Mouse (Mus musculus): ENCODE results near the gene Hspa12b.

DNA sequence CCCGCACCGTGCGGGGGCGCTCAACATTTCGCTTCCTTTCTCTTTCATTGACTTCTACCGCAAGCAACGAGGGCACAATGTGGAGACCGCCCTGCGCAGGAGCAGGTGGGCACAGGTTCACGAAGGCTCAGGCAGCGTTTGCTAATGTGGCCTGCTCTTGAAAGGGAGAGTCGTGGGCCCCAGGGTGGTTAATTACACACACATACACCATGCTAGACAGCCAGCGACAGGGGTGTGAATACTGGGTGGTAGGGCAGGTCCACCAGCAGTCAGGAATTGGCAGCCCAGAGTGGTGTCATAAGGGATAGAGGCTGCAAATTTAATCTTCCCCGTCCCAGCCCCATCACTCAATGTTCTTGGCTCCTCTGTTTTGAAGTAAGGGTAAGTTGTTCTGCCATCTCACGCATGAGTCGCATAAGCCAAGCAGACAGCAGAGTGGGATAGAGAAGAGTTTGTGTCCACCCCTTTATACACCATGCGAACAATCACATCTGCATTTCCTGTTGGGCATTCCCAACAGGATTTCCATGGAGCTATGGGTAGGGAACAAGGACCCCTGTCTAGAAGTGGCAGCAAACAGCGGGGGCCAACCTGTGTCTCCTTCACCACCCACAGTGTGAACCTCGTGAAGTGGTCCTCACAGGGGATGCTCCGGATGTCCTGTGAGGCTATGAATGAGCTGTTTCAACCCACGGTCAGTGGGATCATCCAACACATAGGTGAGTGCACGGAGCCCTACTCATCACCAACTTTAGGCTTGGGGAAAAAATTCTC, 16.1 kb downstream of the Hspa12b start:
- TF ChIP-seq CTCF (IDR thresholded peaks at IDR 0.05; ENCODE audit: borderline replicate concordance, control insufficient read depth, extremely low read depth, insufficient read depth, low read length, poor library complexity) (no peak), POLR2A (IDR thresholded peaks at IDR 0.05; ENCODE audit: control insufficient read depth, extremely low read depth, insufficient read depth, low read length, poor library complexity) (no peak)

All from thymus, adult 2 months (tissue).